Mouse (Mus musculus) macrophage (primary cell): Measurements from ENCODE around the gene Pick1. TPM values are rescaled to one million over a fixed set of nuclear protein-coding genes. Genes with fewer than 3 reads are reported as not detected.

Source experiments
- H3K27ac ChIP-seq: fragments of 350-480 bp; formaldehyde crosslinking; 2 replicates; pipeline ENCODE4 v1.9.0; 2021
- H3K36me3 ChIP-seq: fragments of 350-480 bp; formaldehyde crosslinking; 2 replicates; pipeline ENCODE4 v1.9.0; 2021; ENCODE audit errors: inconsistent target
- H3K4me3 ChIP-seq: fragments of 350-480 bp; formaldehyde crosslinking; 2 replicates; pipeline ENCODE4 v1.9.0; 2021; ENCODE audit errors: inconsistent target
- H3K79me2 ChIP-seq: fragments of 350-480 bp; formaldehyde crosslinking; 2 replicates; pipeline ENCODE4 v1.9.0; 2021; ENCODE audit errors: inconsistent target
- WGBS: methylation state at CpG from one replicate; pipeline ENCODE4 v1.1.7; 2026; ENCODE audit warnings: inconsistent platforms; ENCODE audit not compliant: missing documents; 5-methylcytosine and 5-hydroxymethylcytosine counted together
- polyA plus RNA-seq: library from polyadenylated mRNA; stranded (reverse); fragments of 250-400 nt; gene quantifications from 3 replicates; pipeline ENCODE4 v1.2.4, GENCODE M21; 2018; ENCODE audit warnings: inconsistent platforms

Gene Pick1
- polyA plus RNA-seq, 1 experiment from 2014 or later: 9.4 TPM

- Histone ChIP-seq H3K79me2 (no peaks in the 10 kb centered on the region), H3K4me3 (no peak overlapping the region), H3K27ac (no peak overlapping the region), H3K36me3 (no peaks in the 10 kb centered on the region)
- WGBS: 87% methylated on average over 8 of the region's 9 CpGs
Observed at GRCm38 (mm10) chr15:79292779-79293178, 63.8 kb downstream of the Pick1 start.

GRCm38 (mm10) chr15:79298553-79298952, 69.6 kb downstream of the Pick1 start:
- Histone ChIP-seq H3K79me2 (no peaks in the 10 kb centered on the region), H3K4me3 (no peak overlapping the region), H3K27ac (no peak overlapping the region), H3K36me3 (no peaks in the 10 kb centered on the region)
- 92% methylated on average over 6 of the region's 6 CpGs for WGBS

Other genes with a start within 250 kb of the Pick1 start
- 47.1 to 75.1 TPM (median 48.4 TPM) in 3 replicates for gene H1f0, start 200.7 kb upstream of the Pick1 start, polyA plus RNA-seq
- gene Galr3, start 187.3 kb upstream of the Pick1 start, polyA plus RNA-seq: not detected in 3 replicates
- gene Ankrd54, start 166.3 kb upstream of the Pick1 start, polyA plus RNA-seq: 3.9 to 9.7 TPM (median 8.3 TPM) in 3 replicates
- gene Eif3l, start 154.0 kb upstream of the Pick1 start, polyA plus RNA-seq: 92.1 to 130 TPM (median 96.7 TPM) in 3 replicates
- 6.4 to 9.0 TPM (median 7.9 TPM) in 3 replicates for gene Micall1, start 120.3 kb upstream of the Pick1 start, polyA plus RNA-seq
- gene Polr2f, start 88.2 kb upstream of the Pick1 start, polyA plus RNA-seq: 27.6 to 119 TPM (median 69.4 TPM) in 3 replicates
- 0.56 to 1.1 TPM (median 0.74 TPM) in 3 replicates for gene 1700088E04Rik, start 87.9 kb upstream of the Pick1 start, polyA plus RNA-seq
- gene Sox10, start 63.9 kb upstream of the Pick1 start, polyA plus RNA-seq: not detected in 3 replicates
- gene Gm49486, start 218 bp downstream of the Pick1 start, polyA plus RNA-seq: not detected in 3 replicates
- gene Slc16a8, start 25.6 kb downstream of the Pick1 start, polyA plus RNA-seq: not detected in 3 replicates
- not detected in 3 replicates for gene Baiap2l2, start 56.4 kb downstream of the Pick1 start, polyA plus RNA-seq
- gene Pla2g6, start 99.2 kb downstream of the Pick1 start, polyA plus RNA-seq: 4.5 to 6.8 TPM (median 5.8 TPM) in 3 replicates
- 0.80 to 4.1 TPM (median 1.8 TPM) in 3 replicates for gene Maff, start 117.4 kb downstream of the Pick1 start, polyA plus RNA-seq
- gene Tmem184b, start 174.4 kb downstream of the Pick1 start, polyA plus RNA-seq: 40.4 to 55.8 TPM (median 48.1 TPM) in 3 replicates
- 18.1 to 38.8 TPM (median 37.6 TPM) in 3 replicates for gene Csnk1e, start 226.4 kb downstream of the Pick1 start, polyA plus RNA-seq